Mouse (Mus musculus) bone marrow, adult 2 months (tissue): ENCODE measurements around the gene Rgs10.

ENCODE experiments used
- CTCF ChIP-seq: fragments of 200-500 bp; IDR thresholded peaks from 2 replicates; pipeline ENCODE4 v1.5.1; 2011; ENCODE audit warnings: low read length, control low read depth; ENCODE audit not compliant: control insufficient read depth, insufficient read depth
- POLR2A ChIP-seq: fragments of 200-500 bp; IDR thresholded peaks from 2 replicates; pipeline ENCODE4 v1.6.1; 2011; ENCODE audit warnings: low read depth, mild to moderate bottlenecking, control low read depth, low read length, borderline replicate concordance; ENCODE audit not compliant: control insufficient read depth

DNA sequence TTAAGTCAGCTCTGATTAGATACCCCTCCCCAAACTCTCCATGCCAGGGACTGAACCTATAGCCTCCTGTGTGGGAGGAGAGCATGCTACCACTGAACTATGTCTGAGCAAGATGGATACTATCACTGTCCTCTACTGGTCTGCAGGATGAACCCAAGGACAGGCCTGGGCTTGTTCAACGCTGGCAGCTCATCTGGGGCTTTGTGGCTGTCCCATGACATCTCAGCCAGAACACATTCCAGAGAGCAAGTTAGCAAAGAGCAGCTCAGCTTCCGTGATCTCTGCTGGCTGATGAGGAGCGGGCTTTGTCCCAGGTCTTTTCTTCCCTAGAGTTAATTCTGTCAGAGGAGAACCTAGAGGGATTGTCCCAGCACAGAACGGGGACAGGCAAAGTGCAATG, 55.6 kb downstream of the Rgs10 start:
- TF ChIP-seq POLR2A (no peak), CTCF (no peak)
